Mouse (Mus musculus) testis, adult 2 months (tissue): ENCODE measurements around the gene Ppp1ca. TPM values are rescaled to one million over a fixed set of nuclear protein-coding genes. Genes with fewer than 3 reads are reported as not detected.

Experiments used
- H3K27ac ChIP-seq: fragments of 200-500 bp; 2 replicates; pipeline ENCODE4 v1.5.1; 2012; ENCODE audit warnings: low read depth, low read length; ENCODE audit not compliant: control insufficient read depth, insufficient read depth
- H3K27me3 ChIP-seq: fragments of 200-500 bp; 2 replicates; pipeline ENCODE4 v1.6.1; 2012; ENCODE audit warnings: mild to moderate bottlenecking, low read length, moderate library complexity; ENCODE audit not compliant: control insufficient read depth, insufficient read depth
- H3K36me3 ChIP-seq: fragments of 200-500 bp; 2 replicates; pipeline ENCODE4 v1.6.1; 2012; ENCODE audit warnings: mild to moderate bottlenecking, low read length; ENCODE audit not compliant: control insufficient read depth, insufficient read depth
- H3K4me1 ChIP-seq: fragments of 200-500 bp; 2 replicates; pipeline ENCODE4 v1.6.1; 2012; ENCODE audit warnings: low read length; ENCODE audit not compliant: control insufficient read depth, insufficient read depth
- H3K4me3 ChIP-seq: fragments of 200-500 bp; 2 replicates; pipeline ENCODE4 v1.5.1; 2012; ENCODE audit warnings: low read depth, mild to moderate bottlenecking, low read length, moderate library complexity, mixed read lengths; ENCODE audit not compliant: control insufficient read depth
- CTCF ChIP-seq: fragments of 200-500 bp; IDR thresholded peaks from 2 replicates; pipeline ENCODE4 v1.5.1; 2012; ENCODE audit warnings: low read depth, mild to moderate bottlenecking, inconsistent platforms, low read length, moderate library complexity; ENCODE audit not compliant: control insufficient read depth, insufficient read depth, insufficient replicate concordance
- POLR2A ChIP-seq: fragments of 200-500 bp; IDR thresholded peaks from 2 replicates; pipeline ENCODE4 v1.6.1; 2012; ENCODE audit warnings: low read depth, mild to moderate bottlenecking, inconsistent platforms, low read length, moderate library complexity; ENCODE audit not compliant: control insufficient read depth
- polyA plus RNA-seq: library from polyadenylated mRNA; depleted of rRNA; stranded (reverse); fragments of >200 nt; gene quantifications from 2 replicates; pipeline ENCODE4 v1.2.3, GENCODE M21; 2012

Ppp1ca gene
- polyA plus RNA-seq, 1 experiment = 48.8 TPM

DNA sequence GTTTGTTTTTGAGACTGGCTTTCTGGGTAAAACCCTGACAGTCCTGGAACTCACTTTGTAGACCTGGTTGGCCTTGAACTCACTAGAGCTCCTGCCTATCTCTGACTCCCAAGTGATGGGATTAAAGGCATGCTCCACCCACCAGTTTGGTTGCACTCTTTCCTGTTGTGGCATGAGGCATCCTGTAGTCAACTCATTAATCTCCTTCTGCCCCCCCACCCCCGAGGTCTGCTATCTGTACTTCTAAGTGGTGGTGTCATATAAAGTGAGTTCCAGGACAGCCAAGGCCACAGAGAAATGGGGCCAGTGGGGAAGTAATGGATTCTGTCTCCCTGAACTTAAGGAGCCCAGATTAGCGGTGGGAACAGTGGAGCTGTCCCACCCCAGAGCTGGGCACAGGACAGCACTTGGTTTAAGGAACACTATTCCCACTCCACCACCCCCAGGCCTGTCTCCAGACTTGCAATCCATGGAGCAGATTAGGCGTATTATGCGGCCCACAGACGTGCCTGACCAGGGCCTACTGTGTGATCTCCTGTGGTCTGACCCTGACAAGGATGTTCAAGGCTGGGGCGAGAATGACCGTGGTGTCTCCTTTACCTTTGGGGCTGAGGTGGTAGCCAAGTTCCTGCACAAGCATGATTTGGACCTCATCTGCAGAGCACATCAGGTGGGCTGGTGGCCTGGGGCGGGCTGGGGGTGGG, 2.3 kb downstream of the Ppp1ca start:
- H3K27ac ChIP-seq = no peak overlapping the region
- TF ChIP-seq POLR2A = no peak
- TF ChIP-seq CTCF = no peak
- no peaks in the 10 kb centered on the region for H3K27me3 ChIP-seq
- no peaks in the 10 kb centered on the region for H3K36me3 ChIP-seq
- H3K4me3 ChIP-seq = no peak overlapping the region
- peaks cover 11% of the 10 kb centered on the region for H3K4me1 ChIP-seq

DNA sequence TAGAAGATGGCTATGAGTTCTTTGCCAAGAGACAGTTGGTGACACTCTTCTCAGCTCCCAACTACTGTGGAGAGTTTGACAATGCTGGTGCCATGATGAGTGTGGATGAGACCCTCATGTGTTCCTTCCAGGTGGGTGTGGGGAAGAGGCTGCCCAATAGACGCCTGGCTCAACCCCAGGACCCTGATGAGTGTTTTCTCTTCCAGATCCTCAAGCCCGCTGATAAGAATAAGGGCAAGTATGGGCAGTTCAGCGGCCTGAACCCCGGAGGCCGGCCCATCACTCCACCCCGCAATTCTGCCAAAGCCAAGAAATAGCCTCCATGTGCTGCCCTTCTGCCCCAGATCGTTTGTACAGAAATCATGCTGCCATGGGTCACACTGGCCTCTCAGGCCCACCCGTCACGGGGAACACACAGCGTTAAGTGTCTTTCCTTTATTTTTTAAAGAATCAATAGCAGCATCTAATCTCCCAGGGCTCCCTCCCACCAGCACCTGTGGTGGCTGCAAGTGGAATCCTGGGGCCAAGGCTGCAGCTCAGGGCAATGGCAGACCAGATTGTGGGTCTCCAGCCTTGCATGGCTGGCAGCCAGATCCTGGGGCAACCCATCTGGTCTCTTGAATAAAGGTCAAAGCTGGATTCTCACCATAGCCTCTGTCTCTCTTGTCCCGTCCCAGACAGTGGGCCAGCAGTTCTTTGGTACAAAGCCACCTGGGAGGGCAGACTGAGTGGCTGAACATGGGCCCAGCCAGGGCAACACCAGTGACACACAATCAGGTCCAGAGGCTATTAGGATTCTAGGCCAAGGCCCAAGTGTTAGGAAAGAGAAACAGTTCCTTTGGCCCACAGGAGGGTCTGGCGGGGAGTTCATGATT, 3.1 kb downstream of the Ppp1ca start:
- Histone ChIP-seq H3K27me3 (no peaks in the 10 kb centered on the region), H3K27ac (no peak overlapping the region), H3K4me1 (peaks cover 11% of the 10 kb centered on the region), H3K4me3 (no peak overlapping the region), H3K36me3 (no peaks in the 10 kb centered on the region)
- TF ChIP-seq POLR2A = no peak
- TF ChIP-seq CTCF = no peak

DNA sequence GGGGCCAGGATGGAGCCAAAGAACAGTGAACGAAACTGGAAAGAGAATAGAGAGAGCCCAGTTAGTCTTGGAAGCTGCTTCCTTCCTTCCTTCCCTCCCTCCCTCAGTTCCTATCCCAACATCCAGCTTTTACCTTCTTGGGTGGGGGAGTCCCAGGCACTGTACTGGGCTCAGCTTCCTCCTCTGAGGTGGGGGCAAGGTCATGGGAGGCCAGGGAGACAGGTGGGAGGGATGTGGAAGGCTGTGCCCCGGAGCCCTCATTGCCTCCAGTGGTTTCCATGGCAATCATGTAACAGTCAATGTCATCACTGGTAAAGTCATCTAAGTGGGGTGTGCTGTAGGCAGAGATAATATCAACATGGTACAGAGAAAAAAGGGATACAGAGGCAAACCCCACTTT, 4.2 kb downstream of the Ppp1ca start:
- H3K4me1 ChIP-seq = peaks cover 12% of the 10 kb centered on the region
- no peaks in the 10 kb centered on the region for H3K36me3 ChIP-seq
- no peak overlapping the region for H3K4me3 ChIP-seq
- TF ChIP-seq CTCF (no peak), POLR2A (no peak)
- H3K27ac ChIP-seq = no peak overlapping the region
- no peaks in the 10 kb centered on the region for H3K27me3 ChIP-seq

DNA sequence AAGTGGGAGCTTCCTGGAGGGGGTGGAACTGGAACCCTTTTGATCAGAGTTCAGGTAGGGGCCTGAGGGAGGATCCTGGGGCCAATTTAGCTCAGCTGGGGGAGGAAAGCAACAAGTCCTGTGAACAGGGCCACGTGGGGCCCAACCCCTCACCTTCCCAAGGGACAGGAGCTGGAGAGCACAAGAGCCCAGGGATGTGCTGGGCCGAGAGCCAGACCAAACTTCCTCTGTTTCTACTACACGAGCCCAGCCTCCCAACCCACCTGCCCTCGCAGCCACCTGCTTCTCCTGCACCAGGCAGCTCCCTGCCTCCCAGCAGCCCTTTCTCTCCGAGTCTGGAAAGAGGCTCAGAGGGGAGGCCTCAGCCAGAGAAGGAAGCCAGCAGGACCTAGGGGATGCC, 4.7 kb downstream of the Ppp1ca start:
- peaks cover 16% of the 10 kb centered on the region for H3K4me1 ChIP-seq
- H3K27ac ChIP-seq = no peak overlapping the region
- TF ChIP-seq POLR2A (no peak), CTCF (no peak)
- H3K4me3 ChIP-seq = no peak overlapping the region
- no peaks in the 10 kb centered on the region for H3K27me3 ChIP-seq
- no peaks in the 10 kb centered on the region for H3K36me3 ChIP-seq

DNA sequence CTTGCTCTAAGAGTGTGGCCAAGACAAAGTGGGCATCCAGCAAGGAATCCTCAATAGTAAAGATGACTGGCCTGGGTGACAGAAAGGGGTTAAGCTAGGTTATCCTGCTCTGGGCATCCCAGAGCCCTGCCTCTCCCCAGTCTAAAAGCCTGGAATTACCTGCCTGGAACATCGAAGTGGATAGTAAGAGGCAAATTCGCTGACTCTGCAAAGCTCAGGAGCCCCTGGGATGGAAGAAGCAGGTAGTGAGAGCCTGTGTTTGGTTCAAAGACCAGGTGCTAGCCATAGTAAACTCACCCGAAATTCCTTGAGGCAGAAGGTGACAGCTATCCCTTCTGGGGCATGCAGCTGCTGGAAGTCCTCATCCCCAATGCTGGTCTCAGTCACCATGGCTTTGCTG, 5.3 kb downstream of the Ppp1ca start:
- Histone ChIP-seq H3K36me3 (no peaks in the 10 kb centered on the region), H3K4me3 (no peak overlapping the region), H3K27ac (no peak overlapping the region), H3K27me3 (no peaks in the 10 kb centered on the region), H3K4me1 (peaks cover 22% of the 10 kb centered on the region)
- TF ChIP-seq POLR2A (no peak), CTCF (no peak)

DNA sequence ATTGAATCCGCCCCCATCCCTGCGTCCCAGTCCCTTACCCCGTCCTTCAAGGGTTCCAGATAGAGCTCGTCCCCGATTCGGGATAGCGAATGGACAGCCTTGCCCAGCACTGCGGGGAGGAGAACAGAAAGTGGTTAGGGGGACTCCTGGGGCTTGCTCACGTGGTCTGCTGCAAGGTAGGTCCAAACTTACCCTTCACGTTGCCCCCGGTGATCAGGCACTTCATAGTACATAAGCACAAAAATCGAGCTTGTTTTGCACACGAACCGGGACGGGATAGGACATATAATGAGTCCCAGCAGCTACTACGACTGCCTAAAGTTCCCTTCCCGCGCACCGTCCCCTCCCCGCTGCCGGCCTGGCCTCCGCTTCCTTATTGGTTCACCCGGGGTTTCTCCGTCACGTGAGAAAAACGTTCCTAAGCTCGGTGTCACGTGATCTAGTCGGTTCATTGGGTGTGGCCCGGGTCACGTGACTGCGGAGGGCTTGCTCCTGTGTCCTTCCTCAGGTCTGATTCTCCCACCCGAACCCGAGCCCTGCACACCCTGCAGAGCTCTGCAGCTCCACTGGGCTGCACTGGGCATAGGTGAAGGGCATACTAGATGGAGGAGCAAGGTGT, 9.5 kb downstream of the Ppp1ca start, which contains the start of gene Rad9a:
Gene Rad9a, minus strand, starts transcription at position 372 of the 619 bp plus-strand sequence.
- TF ChIP-seq CTCF (no peak), POLR2A (peak; percentile 59; the same call in 1 of the 2 replicates)
- H3K36me3 ChIP-seq = no peaks in the 10 kb centered on the region
- peaks cover 18% of the 10 kb centered on the region for H3K4me1 ChIP-seq
- H3K27me3 ChIP-seq = no peaks in the 10 kb centered on the region
- H3K27ac ChIP-seq = peak within 1 kb of the TSS; percentile 33; the same call in 1 of the 2 replicates
- H3K4me3 ChIP-seq = peak within 1 kb of the TSS; percentile 89

DNA sequence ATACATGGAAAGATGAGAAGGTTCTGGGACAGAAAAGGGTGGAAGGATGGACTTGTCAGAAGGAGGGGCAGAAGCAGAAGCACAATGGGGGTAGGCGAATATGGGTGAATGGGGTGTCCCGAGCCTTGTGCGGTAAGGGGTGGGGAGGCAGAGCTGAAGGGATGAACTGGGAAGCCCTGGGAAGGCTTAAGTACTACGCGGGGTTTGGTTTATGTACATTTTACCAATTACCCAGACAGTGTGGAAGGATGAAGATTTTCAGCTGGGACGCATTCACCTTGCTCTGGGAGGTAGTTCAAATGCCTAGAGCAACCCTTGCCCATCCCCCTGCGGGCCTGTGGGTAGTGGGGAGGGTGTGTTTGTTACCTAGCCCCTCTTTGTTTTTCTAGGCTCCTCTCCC, 10.3 kb downstream of the Ppp1ca start:
- H3K27ac ChIP-seq = no peak overlapping the region

More for the DNA sequence above, 10.3 kb downstream of the Ppp1ca start:
- TF ChIP-seq CTCF (no peak), POLR2A (no peak)
- H3K4me3 ChIP-seq = peak overlapping the region; percentile 89
- peaks cover 18% of the 10 kb centered on the region for H3K4me1 ChIP-seq
- H3K27me3 ChIP-seq = no peaks in the 10 kb centered on the region
- no peaks in the 10 kb centered on the region for H3K36me3 ChIP-seq
